Mouse (Mus musculus): ENCODE results near the gene Lhx8. TPM values are rescaled to one million over a fixed set of nuclear protein-coding genes. Genes with fewer than 3 reads are reported as not detected.

The Lhx8 gene
- polyA plus RNA-seq, 1 experiment from 2014 or later = not detected

GRCm38 (mm10) chr3:154359231-154359630 lies 28.8 kb upstream of the Lhx8 start:
- no peak overlapping the region for H3K4me2 ChIP-seq (ENCODE audit: low read depth, low read length)
- WGBS (ENCODE audit: insufficient replicate concordance) = 71% methylated on average over 2 of the region's 2 CpGs
- no peak overlapping the region for H3K9ac ChIP-seq (replicated peaks)
- TF ChIP-seq CTCF (IDR thresholded peaks at IDR 0.05; ENCODE audit: low read depth) (no peak), EP300 (IDR thresholded peaks at IDR 0.05; ENCODE audit: low read depth) (no peak)
- H3K4me3 ChIP-seq (ENCODE audit: low read depth, low read length) = no peak overlapping the region
- no peaks in the 10 kb centered on the region for H3K27me3 ChIP-seq (ENCODE audit: insufficient read depth, low read length)
- no peak for ATAC-seq
- no peaks in the 10 kb centered on the region for H3K9me3 ChIP-seq (ENCODE audit: low read length)
- H3K4me1 ChIP-seq (ENCODE audit: insufficient read depth) = no peaks in the 10 kb centered on the region
- no peak for DNase-seq
- H3K36me3 ChIP-seq (replicated peaks; ENCODE audit: insufficient read depth, low read length) = no peaks in the 10 kb centered on the region
- H3K27ac ChIP-seq (ENCODE audit: low read depth) = no peak overlapping the region

DNA sequence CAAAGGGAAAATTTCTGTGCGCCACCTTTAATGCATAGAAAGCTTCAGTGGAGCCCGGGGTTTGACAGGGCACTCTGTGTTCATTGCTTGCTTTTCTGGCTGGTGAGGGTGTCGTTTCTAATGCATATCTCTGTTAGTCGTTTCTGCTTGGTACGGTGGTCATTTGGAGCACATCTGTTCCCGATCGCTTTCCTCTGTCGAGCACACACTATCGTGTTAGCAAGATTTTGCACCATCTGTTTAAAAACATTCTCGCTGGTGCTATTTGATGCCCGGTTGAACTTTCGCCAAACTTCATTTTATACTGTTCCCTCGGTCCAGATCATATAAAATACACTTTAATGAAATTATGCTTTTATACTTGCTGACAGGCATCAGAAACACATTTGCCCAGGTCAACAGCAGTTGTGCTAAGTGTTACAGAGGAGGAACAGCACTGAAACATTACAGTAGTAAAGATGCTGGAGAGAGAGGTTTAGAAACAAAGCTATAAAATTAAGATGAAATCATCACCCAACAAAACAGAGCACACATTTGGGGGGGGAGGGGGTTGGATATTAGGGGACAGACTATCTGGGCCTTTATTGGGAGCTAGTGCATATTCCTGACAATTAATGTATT lies 9.9 kb upstream of the Lhx8 start:
- no peaks in the 10 kb centered on the region for H3K4me1 ChIP-seq (ENCODE audit: insufficient read depth)
- no peak for ATAC-seq
- no peak for TF ChIP-seq CTCF (IDR thresholded peaks at IDR 0.05; ENCODE audit: low read depth)
- no peak for TF ChIP-seq EP300 (IDR thresholded peaks at IDR 0.05; ENCODE audit: low read depth)
- H3K4me2 ChIP-seq (ENCODE audit: low read depth, low read length) = no peak overlapping the region
- H3K4me3 ChIP-seq (ENCODE audit: low read depth, low read length) = no peak overlapping the region
- 76% methylated on average over 13 of the region's 13 CpGs for WGBS (ENCODE audit: insufficient replicate concordance)
- no peaks in the 10 kb centered on the region for H3K9me3 ChIP-seq (ENCODE audit: low read length)
- H3K36me3 ChIP-seq (replicated peaks; ENCODE audit: insufficient read depth, low read length) = no peaks in the 10 kb centered on the region
- peaks cover 12% of the 10 kb centered on the region for H3K27me3 ChIP-seq (ENCODE audit: insufficient read depth, low read length)
- H3K9ac ChIP-seq (replicated peaks) = no peak overlapping the region
- no peak for DNase-seq
- H3K27ac ChIP-seq (ENCODE audit: low read depth) = no peak overlapping the region

GRCm38 (mm10) chr3:154339649-154340260 lies 9.3 kb upstream of the Lhx8 start:
- 85% methylated on average over 17 of the region's 17 CpGs for WGBS (ENCODE audit: insufficient replicate concordance)
- TF ChIP-seq EP300 (IDR thresholded peaks at IDR 0.05; ENCODE audit: low read depth) = no peak
- no peak for TF ChIP-seq CTCF (IDR thresholded peaks at IDR 0.05; ENCODE audit: low read depth)
- Histone ChIP-seq H3K27ac (ENCODE audit: low read depth) (no peak overlapping the region), H3K9ac (replicated peaks) (no peak overlapping the region), H3K4me3 (ENCODE audit: low read depth, low read length) (no peak overlapping the region), H3K27me3 (ENCODE audit: insufficient read depth, low read length) (peaks cover 18% of the 10 kb centered on the region), H3K4me2 (ENCODE audit: low read depth, low read length) (no peak overlapping the region), H3K9me3 (ENCODE audit: low read length) (no peaks in the 10 kb centered on the region), H3K36me3 (replicated peaks; ENCODE audit: insufficient read depth, low read length) (no peaks in the 10 kb centered on the region), H3K4me1 (ENCODE audit: insufficient read depth) (no peaks in the 10 kb centered on the region)
- ATAC-seq (no peak), DNase-seq (no peak)

DNA sequence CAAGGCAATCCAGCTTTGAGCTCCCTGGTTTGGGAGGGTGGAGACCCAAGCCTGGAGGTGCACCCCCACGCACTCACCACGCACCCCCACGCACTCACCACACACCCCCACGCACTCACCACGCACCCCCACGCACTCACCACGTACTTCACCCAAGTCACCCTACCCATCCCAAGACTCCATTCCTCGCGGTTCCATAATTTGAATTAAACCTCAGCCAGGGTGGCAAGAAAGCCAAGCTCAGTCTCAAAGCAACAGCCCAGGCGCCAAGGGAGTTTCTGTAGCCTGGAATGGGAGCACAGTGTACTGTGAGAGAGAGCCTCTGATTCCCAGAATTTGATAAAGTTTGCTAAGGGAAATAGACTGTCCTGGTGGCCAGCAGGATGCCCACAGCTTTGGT lies 4.3 kb upstream of the Lhx8 start:
- H3K36me3 ChIP-seq (replicated peaks; ENCODE audit: insufficient read depth, low read length) = no peaks in the 10 kb centered on the region
- H3K9ac ChIP-seq (replicated peaks) = no peak overlapping the region
- H3K4me3 ChIP-seq (ENCODE audit: low read depth, low read length) = no peak overlapping the region
- H3K27ac ChIP-seq (ENCODE audit: low read depth) = no peak overlapping the region
- TF ChIP-seq CTCF (IDR thresholded peaks at IDR 0.05; ENCODE audit: low read depth) = no peak
- TF ChIP-seq EP300 (IDR thresholded peaks at IDR 0.05; ENCODE audit: low read depth) = no peak
- no peak overlapping the region for H3K4me2 ChIP-seq (ENCODE audit: low read depth, low read length)
- H3K9me3 ChIP-seq (ENCODE audit: low read length) = no peaks in the 10 kb centered on the region
- DNase-seq (no peak), ATAC-seq (no peak)
- peaks cover 67% of the 10 kb centered on the region for H3K27me3 ChIP-seq (ENCODE audit: insufficient read depth, low read length)
- no peaks in the 10 kb centered on the region; the same call in 1 of the 2 replicates for H3K4me1 ChIP-seq (ENCODE audit: insufficient read depth)
- 3% methylated on average over 10 of the region's 10 CpGs for WGBS (ENCODE audit: insufficient replicate concordance)

DNA sequence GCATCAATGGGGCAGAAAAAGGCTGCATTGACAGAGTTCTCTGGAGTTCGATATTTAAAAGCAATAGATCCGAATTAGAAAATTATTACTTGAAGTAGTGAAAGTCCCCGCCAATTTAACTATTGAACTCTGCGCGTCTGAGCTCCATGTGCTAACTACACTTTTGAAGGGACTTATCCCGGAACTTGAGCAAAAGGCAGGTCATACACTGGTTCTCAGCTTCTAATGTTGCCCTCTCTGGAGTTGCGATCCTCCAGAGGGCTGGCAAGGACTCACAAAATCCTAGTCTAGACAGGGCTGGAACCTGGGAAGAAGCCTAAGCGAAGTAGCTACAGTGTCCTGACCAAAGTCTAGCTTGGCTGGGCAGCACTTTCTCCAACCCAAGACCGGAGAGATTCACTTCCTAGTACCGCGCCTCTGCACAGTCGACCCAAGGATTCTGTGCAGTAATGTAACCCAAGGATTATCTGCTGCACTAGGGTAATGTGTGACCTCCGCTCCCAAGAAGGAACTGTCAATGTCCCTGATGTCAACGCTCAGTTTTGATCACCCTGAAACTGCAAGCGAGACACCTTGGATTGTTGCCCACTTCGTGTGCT lies 3.0 kb upstream of the Lhx8 start:
- H3K36me3 ChIP-seq (replicated peaks; ENCODE audit: insufficient read depth, low read length) = no peaks in the 10 kb centered on the region
- no peak for TF ChIP-seq EP300 (IDR thresholded peaks at IDR 0.05; ENCODE audit: low read depth)
- TF ChIP-seq CTCF (IDR thresholded peaks at IDR 0.05; ENCODE audit: low read depth) = no peak

DNA sequence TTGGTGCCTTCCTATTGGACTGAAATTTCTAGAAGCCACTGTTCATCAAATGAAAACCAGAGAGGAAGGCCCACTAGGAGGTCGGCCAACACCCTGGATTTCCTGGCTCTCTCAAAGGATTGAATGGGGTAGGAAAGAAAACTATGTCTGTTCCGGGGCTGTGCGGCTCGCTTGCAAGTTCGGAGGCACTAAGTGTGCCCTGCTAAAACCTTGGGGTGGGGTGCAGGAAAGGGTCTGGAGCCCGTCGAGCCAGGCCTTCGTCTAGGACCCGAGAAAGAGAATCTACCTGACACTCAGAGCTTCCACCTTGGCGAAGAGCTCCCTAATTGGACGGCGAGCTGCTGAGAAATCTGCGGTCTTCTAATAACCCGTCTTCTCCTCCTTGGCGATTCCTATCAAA lies 2.5 kb upstream of the Lhx8 start:
- Histone ChIP-seq H3K4me1 (ENCODE audit: insufficient read depth) (peaks cover 6% of the 10 kb centered on the region; the same call in 1 of the 2 replicates), H3K4me2 (ENCODE audit: low read depth, low read length) (no peak overlapping the region), H3K36me3 (replicated peaks; ENCODE audit: insufficient read depth, low read length) (no peaks in the 10 kb centered on the region), H3K9me3 (ENCODE audit: low read length) (no peaks in the 10 kb centered on the region), H3K27me3 (ENCODE audit: insufficient read depth, low read length) (peaks cover 84% of the 10 kb centered on the region), H3K4me3 (ENCODE audit: low read depth, low read length) (no peak overlapping the region), H3K27ac (ENCODE audit: low read depth) (no peak overlapping the region), H3K9ac (replicated peaks) (no peak overlapping the region)
- no peak for DNase-seq
- WGBS (ENCODE audit: insufficient replicate concordance) = 3% methylated on average over 15 of the region's 15 CpGs
- ATAC-seq = no peak
- TF ChIP-seq EP300 (IDR thresholded peaks at IDR 0.05; ENCODE audit: low read depth) (no peak), CTCF (IDR thresholded peaks at IDR 0.05; ENCODE audit: low read depth) (no peak)

More for the DNA sequence above, 3.0 kb upstream of the Lhx8 start:
- no peak overlapping the region for H3K4me2 ChIP-seq (ENCODE audit: low read depth, low read length)
- peaks cover 5% of the 10 kb centered on the region; the same call in 1 of the 2 replicates for H3K4me1 ChIP-seq (ENCODE audit: insufficient read depth)
- ATAC-seq = no peak
- H3K9me3 ChIP-seq (ENCODE audit: low read length) = no peaks in the 10 kb centered on the region
- H3K27me3 ChIP-seq (ENCODE audit: insufficient read depth, low read length) = peaks cover 80% of the 10 kb centered on the region
- no peak for DNase-seq
- no peak overlapping the region for H3K4me3 ChIP-seq (ENCODE audit: low read depth, low read length)
- no peak overlapping the region for H3K9ac ChIP-seq (replicated peaks)
- WGBS (ENCODE audit: insufficient replicate concordance) = 3% methylated on average over 16 of the region's 16 CpGs
- no peak overlapping the region for H3K27ac ChIP-seq (ENCODE audit: low read depth)

Measured in liver, postnatal 0 days (tissue).